Mouse (Mus musculus): ENCODE measurements around the gene Gm49378. TPM values are rescaled to one million over a fixed set of nuclear protein-coding genes. Genes with fewer than 3 reads are reported as not detected.

The Gm49378 gene
- 1 to 10 TPM in 3 of 4 experiments, under 1 TPM in 1; 0.67 to 1.6 (median 1.5) TPM for total RNA-seq (2022)

GRCm38 (mm10) chr14:55637795-55638194 lies at the start of gene Gm49378:
Gm49378 (minus strand) TSS chr14:55637895.
- DNase-seq (ENCODE audit: low spot score in 2 of 2) = no peak

GRCm38 (mm10) chr14:55682118-55682493 lies 44.4 kb upstream of the Gm49378 start:
- no peak for DNase-seq (ENCODE audit: low spot score in 2 of 2)

GRCm38 (mm10) chr14:55681160-55682117 lies 43.7 kb upstream of the Gm49378 start, which contains the start of gene Tinf2:
Tinf2 (minus strand) TSS chr14:55681820.
- DNase-seq (ENCODE audit: low spot score in 2 of 2) = peak; percentile 79 to 87

GRCm38 (mm10) chr14:55677615-55678014 lies 39.9 kb upstream of the Gm49378 start:
- no peak for DNase-seq (ENCODE audit: low spot score in 2 of 2)

- no peak for DNase-seq (ENCODE audit: low spot score in 2 of 2)
Observed at GRCm38 (mm10) chr14:55672741-55673060, 35.0 kb upstream of the Gm49378 start.

- peak; percentile 80 to 85 for DNase-seq (ENCODE audit: low spot score in 2 of 2)
Observed at GRCm38 (mm10) chr14:55671833-55672740, 34.4 kb upstream of the Gm49378 start, which contains the start of the genes Gmpr2 and Nedd8. Gmpr2 (plus strand) TSS chr14:55671941. Nedd8 (minus strand) TSS chr14:55672124.

GRCm38 (mm10) chr14:55671486-55671832 lies 33.8 kb upstream of the Gm49378 start:
- DNase-seq (ENCODE audit: low spot score in 2 of 2) = no peak

- DNase-seq (ENCODE audit: low spot score in 2 of 2) = no peak
Observed at GRCm38 (mm10) chr14:55660636-55661035, 22.9 kb upstream of the Gm49378 start.

GRCm38 (mm10) chr14:55659960-55660573 lies 22.4 kb upstream of the Gm49378 start, which contains the start of gene Mdp1:
Mdp1 (minus strand) TSS chr14:55660508.
- peak; percentile 47 to 63 for DNase-seq (ENCODE audit: low spot score in 2 of 2)

GRCm38 (mm10) chr14:55658011-55658410 lies 20.3 kb upstream of the Gm49378 start:
- no peak for DNase-seq (ENCODE audit: low spot score in 2 of 2)

GRCm38 (mm10) chr14:55656935-55657334 lies 19.2 kb upstream of the Gm49378 start:
- no peak for DNase-seq (ENCODE audit: low spot score in 2 of 2)

GRCm38 (mm10) chr14:55651528-55651927 lies 13.8 kb upstream of the Gm49378 start:
- no peak for DNase-seq (ENCODE audit: low spot score in 2 of 2)

GRCm38 (mm10) chr14:55649884-55650283 lies 12.2 kb upstream of the Gm49378 start, which contains the start of gene Tssk4:
Tssk4 (plus strand) TSS chr14:55650184.
- DNase-seq (ENCODE audit: low spot score in 2 of 2) = no peak

- DNase-seq (ENCODE audit: low spot score in 2 of 2) = no peak
Observed at GRCm38 (mm10) chr14:55644261-55644888, 6.7 kb upstream of the Gm49378 start.

- DNase-seq (ENCODE audit: low spot score in 2 of 2) = peak; percentile 76 to 79
Observed at GRCm38 (mm10) chr14:55643060-55643907, 5.6 kb upstream of the Gm49378 start, which contains the start of gene Tm9sf1. Tm9sf1 (minus strand) TSS chr14:55643806.

- no peak for DNase-seq (ENCODE audit: low spot score in 2 of 2)
Observed at GRCm38 (mm10) chr14:55642679-55643059, 5.0 kb upstream of the Gm49378 start.

GRCm38 (mm10) chr14:55641291-55641690 lies 3.6 kb upstream of the Gm49378 start:
- no peak for DNase-seq (ENCODE audit: low spot score in 2 of 2)

GRCm38 (mm10) chr14:55640816-55641215 lies 3.1 kb upstream of the Gm49378 start:
- DNase-seq (ENCODE audit: low spot score in 2 of 2) = no peak

- peak; percentile 65 to 69 for DNase-seq (ENCODE audit: low spot score in 2 of 2)
Observed at GRCm38 (mm10) chr14:55635523-55636007, 2.1 kb downstream of the Gm49378 start, which contains the start of gene Ipo4. Ipo4 (minus strand) TSS chr14:55635957.

Data from gastrocnemius, adult 8-10 months (tissue).